Mouse (Mus musculus) lung, adult 2 months (tissue): Measurements from ENCODE around the gene Gm13539.

Experiments
- CTCF ChIP-seq: fragments of 200-500 bp; IDR thresholded peaks from 2 replicates; pipeline ENCODE4 v1.5.1; 2011; ENCODE audit warnings: mild to moderate bottlenecking, low read length, control low read depth; ENCODE audit not compliant: insufficient read depth
- POLR2A ChIP-seq: fragments of 200-500 bp; IDR thresholded peaks from 2 replicates; pipeline ENCODE4 v1.6.1; 2011; ENCODE audit warnings: low read depth, mild to moderate bottlenecking, control low read depth, low read length, borderline replicate concordance; ENCODE audit errors: extremely low read depth

DNA sequence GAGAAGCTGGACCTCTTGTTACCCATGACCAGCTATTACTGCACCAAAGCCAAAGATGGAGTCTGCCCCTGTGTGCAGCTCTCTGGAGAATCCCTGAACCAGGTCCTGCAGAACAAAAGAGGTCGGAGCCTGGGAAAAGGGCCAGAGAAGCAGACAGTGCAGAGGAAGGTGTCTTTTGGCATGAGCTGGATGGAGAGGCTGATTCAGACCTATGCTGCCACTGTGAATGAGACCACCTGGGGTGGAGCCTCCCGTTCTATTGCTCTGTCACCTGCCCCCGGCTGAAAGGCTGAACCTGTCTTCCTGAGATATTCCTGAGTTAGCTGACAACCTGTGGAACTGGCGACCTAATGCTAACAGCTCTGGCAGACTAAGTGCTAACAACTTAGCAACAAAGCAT lies 1.1 kb upstream of the Gm13539 start:
- TF ChIP-seq CTCF (no peak), POLR2A (no peak)
